Mouse (Mus musculus): Measurements from ENCODE around the gene Card11. TPM values are rescaled to one million over a fixed set of nuclear protein-coding genes. Genes with fewer than 3 reads are reported as not detected.

The Card11 gene
- total and polyA plus RNA-seq, 3 experiments: 0.23 to 0.82 (median 0.80) TPM

DNA sequence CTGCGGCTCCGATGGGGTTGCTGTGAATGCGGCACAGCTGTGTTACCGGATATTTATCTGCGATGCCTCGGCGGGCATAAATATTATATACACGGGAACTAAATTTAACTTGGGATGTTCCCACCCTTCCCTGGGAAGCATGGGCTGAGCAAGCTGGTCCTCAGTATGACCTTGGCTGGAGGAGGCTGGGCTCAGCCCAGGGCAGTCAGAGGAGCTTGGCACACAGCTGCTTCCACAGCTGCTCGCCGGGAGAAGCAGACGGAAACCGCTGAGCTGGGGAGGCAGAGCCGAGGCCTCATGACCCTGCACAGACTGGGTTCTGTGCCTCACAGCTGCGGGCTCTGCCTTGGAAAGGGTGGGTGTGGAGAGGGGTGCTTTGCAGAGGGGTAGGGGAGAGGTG, 110.3 kb downstream of the Card11 start:
- no peaks in the 10 kb centered on the region for H3K27me3 ChIP-seq (ENCODE audit: control insufficient read depth, insufficient read depth, low read length)
- TF ChIP-seq POLR2A (IDR thresholded peaks at IDR 0.05; ENCODE audit: insufficient read depth, low read depth, low read length) (no peak), CTCF (IDR thresholded peaks at IDR 0.05) (no peak), EP300 (IDR thresholded peaks at IDR 0.05; ENCODE audit: insufficient read depth, low read depth, low read length) (no peak)
- WGBS: 22% methylated on average over 14 of the region's 14 CpGs

DNA sequence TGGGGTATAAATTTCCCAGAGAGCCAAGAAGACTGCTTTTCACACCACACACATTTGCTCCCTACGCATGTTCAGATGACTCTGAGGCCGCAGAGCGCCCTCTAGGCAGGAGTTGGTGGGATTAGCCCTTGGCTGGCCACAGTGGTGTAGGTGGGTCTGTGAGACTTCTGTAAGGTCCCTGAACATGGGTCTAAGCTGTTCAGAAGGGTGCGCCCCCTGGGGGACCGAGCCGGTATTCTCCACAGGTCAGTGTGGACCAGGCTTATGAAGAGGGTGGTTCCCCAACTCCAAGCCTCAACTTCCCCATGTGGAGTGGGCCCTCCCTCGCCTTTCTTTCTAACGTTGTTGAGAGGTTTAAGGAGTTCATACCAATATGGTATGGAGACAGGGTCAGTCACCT, 110.8 kb downstream of the Card11 start:
- Histone ChIP-seq H3K4me1 (ENCODE audit: control insufficient read depth, insufficient read depth, low read length) (no peaks in the 10 kb centered on the region), H3K27ac (no peak overlapping the region), H3K36me3 (ENCODE audit: control insufficient read depth, insufficient read depth, low read length) (no peaks in the 10 kb centered on the region), H3K9ac (ENCODE audit: low read depth, low read length) (no peak overlapping the region), H3K4me3 (no peak overlapping the region), H3K27me3 (ENCODE audit: control insufficient read depth, insufficient read depth, low read length) (no peaks in the 10 kb centered on the region), H3K79me2 (replicated peaks; ENCODE audit: control insufficient read depth, insufficient read depth, low read length) (no peaks in the 10 kb centered on the region)
- 52% methylated on average over 8 of the region's 8 CpGs for WGBS
- TF ChIP-seq EP300 (IDR thresholded peaks at IDR 0.05; ENCODE audit: insufficient read depth, low read depth, low read length) (no peak), CTCF (IDR thresholded peaks at IDR 0.05) (peak; percentile 61)
- intact Hi-C loops (cut with DNase I): loop anchor here (5.0 kb wide), 1 partner anchor 692 kb away; no protein-coding TSS in a partner anchor
- peak; percentile 17 to 49 for DNase-seq

More for the DNA sequence above, 110.3 kb downstream of the Card11 start:
- H3K79me2 ChIP-seq (replicated peaks; ENCODE audit: control insufficient read depth, insufficient read depth, low read length): no peaks in the 10 kb centered on the region
- DNase-seq: peak; percentile 51 to 58
- H3K4me3 ChIP-seq: no peak overlapping the region
- no peaks in the 10 kb centered on the region for H3K4me1 ChIP-seq (ENCODE audit: control insufficient read depth, insufficient read depth, low read length)
- H3K36me3 ChIP-seq (ENCODE audit: control insufficient read depth, insufficient read depth, low read length): no peaks in the 10 kb centered on the region
- H3K9ac ChIP-seq (ENCODE audit: low read depth, low read length): no peak overlapping the region
- H3K27ac ChIP-seq: no peak overlapping the region
- intact Hi-C loops (cut with DNase I): no loop called here

DNA sequence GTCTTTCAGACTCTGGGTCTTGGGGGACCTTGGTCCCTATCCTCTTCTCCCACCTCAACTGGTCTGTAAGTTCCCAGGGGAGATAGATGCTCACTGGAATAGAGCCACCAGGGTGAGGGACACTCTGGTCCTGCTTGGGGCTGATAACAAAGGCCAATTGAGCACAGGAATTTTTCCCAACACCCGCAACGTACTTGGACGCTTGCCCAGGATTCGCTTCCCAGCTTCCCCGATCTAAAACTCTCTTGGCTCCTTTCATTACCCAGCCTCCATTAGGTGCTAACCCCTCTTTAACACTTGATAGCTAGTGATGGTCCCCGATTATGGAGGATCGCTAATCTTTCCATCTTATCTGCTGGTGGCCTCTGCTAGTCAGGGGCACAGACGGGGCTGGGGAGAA, 112.5 kb downstream of the Card11 start:
- Histone ChIP-seq H3K9ac (ENCODE audit: low read depth, low read length) (no peak overlapping the region), H3K36me3 (ENCODE audit: control insufficient read depth, insufficient read depth, low read length) (no peaks in the 10 kb centered on the region), H3K79me2 (replicated peaks; ENCODE audit: control insufficient read depth, insufficient read depth, low read length) (no peaks in the 10 kb centered on the region), H3K27ac (no peak overlapping the region), H3K4me1 (ENCODE audit: control insufficient read depth, insufficient read depth, low read length) (no peaks in the 10 kb centered on the region), H3K4me3 (no peak overlapping the region), H3K27me3 (ENCODE audit: control insufficient read depth, insufficient read depth, low read length) (no peaks in the 10 kb centered on the region)
- 24% methylated on average over 8 of the region's 8 CpGs for WGBS
- no peak for DNase-seq
- TF ChIP-seq EP300 (IDR thresholded peaks at IDR 0.05; ENCODE audit: insufficient read depth, low read depth, low read length): no peak
- no peak for TF ChIP-seq CTCF (IDR thresholded peaks at IDR 0.05)
- TF ChIP-seq POLR2A (IDR thresholded peaks at IDR 0.05; ENCODE audit: insufficient read depth, low read depth, low read length): no peak
- intact Hi-C loops (cut with DNase I): loop anchor here (5.0 kb wide), 1 partner anchor 691 kb away; no protein-coding TSS in a partner anchor

DNA sequence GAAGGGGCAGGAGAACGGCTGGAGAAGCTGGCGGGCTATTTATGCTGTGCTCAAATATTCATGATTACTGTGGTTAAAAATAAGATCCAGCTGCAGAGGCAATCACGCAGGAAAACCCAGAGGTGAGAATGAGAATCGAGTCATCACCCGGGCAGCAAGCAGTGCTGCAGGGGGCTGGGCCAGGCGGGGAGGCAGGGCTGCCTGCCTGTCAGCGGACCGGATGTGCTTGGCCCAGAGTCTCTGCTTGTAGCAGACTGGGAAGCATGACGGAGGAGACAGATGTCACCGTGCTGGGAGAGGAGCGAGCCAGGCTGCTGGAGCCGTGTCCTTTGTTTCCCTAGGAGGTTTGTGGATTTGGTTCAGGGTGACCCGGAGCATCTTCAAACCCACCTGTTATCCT, 115.4 kb downstream of the Card11 start:
- H3K36me3 ChIP-seq (ENCODE audit: control insufficient read depth, insufficient read depth, low read length): no peaks in the 10 kb centered on the region
- intact Hi-C loops (cut with DNase I): loop anchor here (5.0 kb wide), 1 partner anchor 688 kb away; no protein-coding TSS in a partner anchor
- H3K27ac ChIP-seq: no peak overlapping the region
- H3K79me2 ChIP-seq (replicated peaks; ENCODE audit: control insufficient read depth, insufficient read depth, low read length): no peaks in the 10 kb centered on the region
- no peaks in the 10 kb centered on the region for H3K27me3 ChIP-seq (ENCODE audit: control insufficient read depth, insufficient read depth, low read length)
- 19% methylated on average over 13 of the region's 13 CpGs for WGBS
- no peaks in the 10 kb centered on the region for H3K4me1 ChIP-seq (ENCODE audit: control insufficient read depth, insufficient read depth, low read length)
- H3K9ac ChIP-seq (ENCODE audit: low read depth, low read length): no peak overlapping the region
- TF ChIP-seq CTCF (IDR thresholded peaks at IDR 0.05) (no peak), POLR2A (IDR thresholded peaks at IDR 0.05; ENCODE audit: insufficient read depth, low read depth, low read length) (no peak), EP300 (IDR thresholded peaks at IDR 0.05; ENCODE audit: insufficient read depth, low read depth, low read length) (no peak)
- H3K4me3 ChIP-seq: no peak overlapping the region
- DNase-seq: peak in 1 of 2 experiments; percentile 18

DNA sequence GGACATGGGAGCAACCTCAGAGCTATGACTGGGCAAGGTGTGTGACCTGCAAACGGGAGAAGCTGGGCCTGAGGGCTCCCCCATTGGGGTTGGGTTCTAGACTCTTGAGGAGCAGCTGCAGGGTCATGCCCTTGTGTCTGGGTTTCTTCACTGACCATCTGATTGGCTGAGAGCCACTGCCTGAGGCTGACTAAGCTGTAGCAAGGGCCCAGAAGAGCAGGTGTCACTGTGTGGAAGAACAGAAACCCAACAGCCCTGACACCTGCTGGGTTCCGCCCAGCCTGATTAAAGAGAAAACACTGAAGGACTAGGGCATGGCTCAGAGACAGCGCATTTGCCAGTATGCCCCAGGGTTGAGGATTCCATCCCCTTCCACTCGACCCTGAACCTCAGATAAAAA, 118.0 kb downstream of the Card11 start:
- no peak for TF ChIP-seq CTCF (IDR thresholded peaks at IDR 0.05)
- no peak for TF ChIP-seq EP300 (IDR thresholded peaks at IDR 0.05; ENCODE audit: insufficient read depth, low read depth, low read length)
- no peak for TF ChIP-seq POLR2A (IDR thresholded peaks at IDR 0.05; ENCODE audit: insufficient read depth, low read depth, low read length)

DNA sequence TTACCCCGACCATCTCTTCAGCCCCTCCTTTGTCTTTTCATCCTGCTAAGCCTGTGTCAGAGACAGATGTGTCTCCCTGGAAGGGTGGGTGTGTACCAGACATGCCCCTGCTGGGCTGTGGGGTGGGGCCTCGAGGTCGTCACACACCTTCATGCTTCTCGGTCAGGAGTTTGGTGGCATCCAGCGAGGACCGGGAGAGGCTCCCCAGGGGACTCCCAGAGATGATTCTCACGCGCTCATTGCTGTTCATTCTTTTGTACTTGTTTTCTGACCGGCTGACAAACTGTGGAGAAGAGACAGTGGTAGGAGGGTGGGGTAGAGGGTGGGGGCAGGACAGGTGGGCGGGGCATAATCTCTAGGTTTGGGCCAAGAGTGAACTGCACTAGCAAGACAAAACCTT, 120.2 kb downstream of the Card11 start:
- no peak overlapping the region for H3K27ac ChIP-seq
- no peak for TF ChIP-seq EP300 (IDR thresholded peaks at IDR 0.05; ENCODE audit: insufficient read depth, low read depth, low read length)
- no peak for TF ChIP-seq POLR2A (IDR thresholded peaks at IDR 0.05; ENCODE audit: insufficient read depth, low read depth, low read length)
- no peak for TF ChIP-seq CTCF (IDR thresholded peaks at IDR 0.05)
- H3K36me3 ChIP-seq (ENCODE audit: control insufficient read depth, insufficient read depth, low read length): no peaks in the 10 kb centered on the region
- WGBS: 65% methylated on average over 10 of the region's 10 CpGs
- H3K79me2 ChIP-seq (replicated peaks; ENCODE audit: control insufficient read depth, insufficient read depth, low read length): no peaks in the 10 kb centered on the region
- H3K27me3 ChIP-seq (ENCODE audit: control insufficient read depth, insufficient read depth, low read length): no peaks in the 10 kb centered on the region
- intact Hi-C loops (cut with DNase I): no loop called here
- H3K9ac ChIP-seq (ENCODE audit: low read depth, low read length): no peak overlapping the region
- DNase-seq: no peak
- no peak overlapping the region for H3K4me3 ChIP-seq
- no peaks in the 10 kb centered on the region for H3K4me1 ChIP-seq (ENCODE audit: control insufficient read depth, insufficient read depth, low read length)

More for the DNA sequence above, 118.0 kb downstream of the Card11 start:
- no peaks in the 10 kb centered on the region for H3K4me1 ChIP-seq (ENCODE audit: control insufficient read depth, insufficient read depth, low read length)
- H3K9ac ChIP-seq (ENCODE audit: low read depth, low read length): no peak overlapping the region
- no peak for DNase-seq
- intact Hi-C loops (cut with DNase I): no loop called here
- no peaks in the 10 kb centered on the region for H3K36me3 ChIP-seq (ENCODE audit: control insufficient read depth, insufficient read depth, low read length)
- H3K4me3 ChIP-seq: no peak overlapping the region
- H3K79me2 ChIP-seq (replicated peaks; ENCODE audit: control insufficient read depth, insufficient read depth, low read length): no peaks in the 10 kb centered on the region
- 75% methylated on average over 4 of the region's 4 CpGs for WGBS
- H3K27ac ChIP-seq: no peak overlapping the region
- H3K27me3 ChIP-seq (ENCODE audit: control insufficient read depth, insufficient read depth, low read length): no peaks in the 10 kb centered on the region

Measured in heart, adult 2 months (tissue).